Mouse (Mus musculus) spleen, adult 10 weeks (tissue): ENCODE measurements around the gene Ros1. TPM values are rescaled to one million over a fixed set of nuclear protein-coding genes. Genes with fewer than 3 reads are reported as not detected.

ENCODE experiments used
- polyA plus RNA-seq: library from polyadenylated mRNA; stranded (reverse); fragments of 350-450 nt; fragmentation: Illumina TruSeq; extraction: RNeasy Lipid Tissue Mini Kit (QIAGEN cat#74804); gene quantifications from one replicate; pipeline ENCODE4 v1.2.3, GENCODE M21; 2015; ENCODE audit warnings: low replicate concordance; ENCODE audit not compliant: insufficient read depth

Gene Ros1
- polyA plus RNA-seq, result not detected

GRCm38 (mm10) chr10:52194957-52195852 lies at the start of gene Ros1:
TSS of gene Ros1 (minus strand) at chr10:52195244.

GRCm38 (mm10) chr10:52233301-52233968 lies 38.4 kb upstream of the Ros1 start, which contains the start of gene Dcbld1:
TSS of gene Dcbld1 (plus strand) at chr10:52233619.

DNA sequence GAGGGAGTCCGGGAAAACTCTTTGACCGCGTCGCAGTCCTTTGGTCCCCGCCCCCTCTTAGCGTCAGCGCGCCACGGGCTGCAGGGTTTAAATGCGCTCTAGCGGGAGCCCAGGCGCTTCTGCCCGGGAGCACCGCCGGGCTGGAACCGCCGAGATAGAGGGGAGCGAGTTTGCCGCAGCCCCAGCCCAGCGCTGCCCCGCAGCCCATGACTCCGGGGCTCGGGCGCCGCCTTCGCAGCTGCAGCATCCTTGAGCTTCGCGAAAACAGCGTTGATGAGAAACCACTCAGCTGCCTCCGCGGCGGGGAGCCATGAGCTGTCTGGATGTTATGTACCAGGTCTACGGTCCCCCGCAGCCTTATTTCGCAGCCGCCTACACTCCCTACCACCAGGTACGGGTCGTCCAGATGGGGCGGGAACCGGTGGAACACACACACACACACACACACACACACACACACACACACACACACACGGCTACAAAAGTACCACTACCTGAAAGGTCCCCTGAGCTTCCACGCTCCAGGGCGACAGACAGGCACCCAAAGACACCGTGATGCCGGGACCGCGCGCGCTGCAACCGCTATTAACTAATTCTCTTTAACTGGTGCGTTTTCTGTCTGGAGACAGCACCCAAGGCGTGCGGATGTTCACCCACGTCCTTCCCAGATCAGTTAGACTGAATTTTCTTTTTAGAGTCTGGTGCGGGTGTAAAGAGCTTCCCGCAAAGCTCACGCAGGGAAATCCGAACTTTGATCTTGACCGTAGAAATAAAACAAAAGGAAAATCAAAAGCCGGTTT lies 172.4 kb downstream of the Ros1 start, which contains the start of gene Vgll2:
TSS of gene Vgll2 (plus strand) at position 90 of the 800 bp plus-strand sequence.

Other genes with a start within 250 kb of the Ros1 start
- gene Vgll2, start 172.7 kb downstream of the Ros1 start, polyA plus RNA-seq, result not detected
- 3.2 TPM for gene Dcbld1, start 38.4 kb upstream of the Ros1 start, polyA plus RNA-seq
- gene Gm26741, start 163.5 kb upstream of the Ros1 start, polyA plus RNA-seq, result not detected
- gene Gopc, start 186.9 kb upstream of the Ros1 start, polyA plus RNA-seq, result 45.8 TPM
- gene Nepn, start 193.7 kb upstream of the Ros1 start, polyA plus RNA-seq, result not detected
- gene Nus1, start 222.3 kb upstream of the Ros1 start, polyA plus RNA-seq, result 44.8 TPM